Mouse (Mus musculus) neural tube, embryonic 11.5 days (tissue): ENCODE data around the gene Alyref. TPM values are rescaled to one million over a fixed set of nuclear protein-coding genes. Genes with fewer than 3 reads are reported as not detected.
"Not testable (repeated sequence)": the region's sequence is repeated elsewhere in the genome, so short reads cannot be mapped to it uniquely, and the experiment has no call there.

ENCODE experiments used
- ATAC-seq: fragments of 200-750 bp; cut with Nextera tagmentation; 2 replicates; pipeline ENCODE4 v1.8.0; 2017; ENCODE audit warnings: moderate number of reproducible peaks, mild to moderate bottlenecking, moderate TSS enrichment, moderate library complexity; ENCODE audit not compliant: insufficient read depth, low FRiP score, low TSS enrichment
- DNase-seq: peaks from one replicate; pipeline ENCODE4 v3.0.0-alpha.2; 2015; ENCODE audit warnings: low spot score
- H3K27ac ChIP-seq: fragments of 300-500 bp; sonication (generic); 2 replicates; pipeline ENCODE4 v1.5.1; 2014; ENCODE audit warnings: low read depth, mild to moderate bottlenecking, low read length
- H3K27me3 ChIP-seq: fragments of 300-500 bp; sonication (generic); 2 replicates; pipeline ENCODE4 v1.6.1; 2014; ENCODE audit warnings: mild to moderate bottlenecking, low read length, mixed read lengths; ENCODE audit not compliant: control insufficient read depth, insufficient read depth
- H3K36me3 ChIP-seq: fragments of 300-500 bp; sonication (generic); 2 replicates; pipeline ENCODE4 v1.6.1; 2014; ENCODE audit warnings: mild to moderate bottlenecking, low read length, moderate library complexity, mixed read lengths; ENCODE audit not compliant: control insufficient read depth, insufficient read depth
- H3K4me1 ChIP-seq: fragments of 300-500 bp; sonication (generic); 2 replicates; pipeline ENCODE4 v1.6.1; 2014; ENCODE audit warnings: low read length, mixed read lengths; ENCODE audit not compliant: control insufficient read depth, insufficient read depth
- H3K4me2 ChIP-seq: fragments of 300-500 bp; sonication (generic); 2 replicates; pipeline ENCODE4 v1.6.1; 2014; ENCODE audit warnings: low read depth, mild to moderate bottlenecking, moderate library complexity
- H3K4me3 ChIP-seq: fragments of 300-500 bp; sonication (generic); 2 replicates; pipeline ENCODE4 v1.5.1; 2014; ENCODE audit warnings: low read depth, low read length
- H3K9ac ChIP-seq: fragments of 300-500 bp; sonication (generic); 2 replicates; pipeline ENCODE4 v1.6.1; 2014; ENCODE audit warnings: mild to moderate bottlenecking, low read length
- H3K9me3 ChIP-seq: fragments of 300-500 bp; sonication (generic); 2 replicates; pipeline ENCODE4 v1.6.1; 2016; ENCODE audit warnings: low read length; ENCODE audit not compliant: control insufficient read depth
- WGBS: fragments of 180-500 bp; shearing (Covaris S2); extraction: QIAGEN DNeasy Blood & Tissue Kit; methylation state at CpG from one replicate; pipeline ENCODE4 v1.1.7; 2014; 5-methylcytosine and 5-hydroxymethylcytosine counted together
- polyA plus RNA-seq: library from polyadenylated mRNA; unstranded; fragments of >200 nt; fragmentation: Nextera tagmentation; extraction: Ambion mirVana; gene quantifications from 2 replicates; pipeline ENCODE4 v1.2.1, GENCODE M21; 2014

The Alyref gene
- polyA plus RNA-seq, 1 experiment from 2014 or later = 669 TPM

GRCm38 (mm10) chr11:120597240-120598235, 627 bp downstream of the Alyref start:
- Histone ChIP-seq H3K9ac (peak overlapping the region; percentile 99), H3K4me3 (peak overlapping the region; percentile 100), H3K4me1 (peaks cover 16% of the 10 kb centered on the region), H3K4me2 (peak overlapping the region; percentile 98), H3K27me3 (no peaks in the 10 kb centered on the region), H3K27ac (peak overlapping the region; percentile 82), H3K36me3 (peaks cover 37% of the 10 kb centered on the region), H3K9me3 (no peaks in the 10 kb centered on the region)
- 6% methylated on average over 75 of the region's 99 CpGs for WGBS
- DNase-seq (no peak), ATAC-seq (peak; percentile 62)

- no peak overlapping the region for H3K4me3 ChIP-seq
- H3K27me3 ChIP-seq = no peaks in the 10 kb centered on the region
- H3K9ac ChIP-seq = no peak overlapping the region
- whole genome bisulfite sequencing = 97% methylated on average over 6 of the region's 6 CpGs
- no peaks in the 10 kb centered on the region for H3K4me1 ChIP-seq
- ATAC-seq (no peak), DNase-seq (no peak)
- peaks cover 42% of the 10 kb centered on the region for H3K36me3 ChIP-seq
- peaks cover 3% of the 10 kb centered on the region; the same call in 1 of the 2 replicates for H3K9me3 ChIP-seq
- no peak overlapping the region for H3K4me2 ChIP-seq
- H3K27ac ChIP-seq = no peak overlapping the region
Observed at GRCm38 (mm10) chr11:120588531-120588930, 9.6 kb downstream of the Alyref start.

- H3K9ac ChIP-seq = no peak overlapping the region
- H3K27ac ChIP-seq = no peak overlapping the region
- no peak overlapping the region for H3K4me3 ChIP-seq
- DNase-seq (no peak), ATAC-seq (no peak)
- no peak overlapping the region for H3K4me2 ChIP-seq
- peaks cover 28% of the 10 kb centered on the region for H3K36me3 ChIP-seq
- peaks cover 7% of the 10 kb centered on the region for H3K4me1 ChIP-seq
- H3K9me3 ChIP-seq = peaks cover 3% of the 10 kb centered on the region; the same call in 1 of the 2 replicates
- WGBS = 93% methylated on average over 1 of the region's 1 CpGs
- no peaks in the 10 kb centered on the region for H3K27me3 ChIP-seq
Observed at GRCm38 (mm10) chr11:120583937-120584336, 14.2 kb downstream of the Alyref start.

- DNase-seq, H3K4me3 ChIP-seq, H3K9me3 ChIP-seq, H3K4me2 ChIP-seq, H3K9ac ChIP-seq, H3K4me1 ChIP-seq, ATAC-seq, H3K27ac ChIP-seq, H3K27me3 ChIP-seq: not testable (repeated sequence)
- 90% methylated on average over 2 of the region's 2 CpGs for whole genome bisulfite sequencing
- peaks cover 35% of the 10 kb centered on the region for H3K36me3 ChIP-seq
Observed at GRCm38 (mm10) chr11:120582982-120583293, 15.2 kb downstream of the Alyref start.

GRCm38 (mm10) chr11:120582268-120582981, 15.7 kb downstream of the Alyref start:
- peaks cover 7% of the 10 kb centered on the region for H3K4me1 ChIP-seq
- peak overlapping the region; percentile 76 for H3K27ac ChIP-seq
- peaks cover 3% of the 10 kb centered on the region; the same call in 1 of the 2 replicates for H3K9me3 ChIP-seq
- peaks cover 38% of the 10 kb centered on the region for H3K36me3 ChIP-seq
- ATAC-seq = no peak
- H3K4me2 ChIP-seq = peak overlapping the region; percentile 96
- no peaks in the 10 kb centered on the region for H3K27me3 ChIP-seq
- DNase-seq = no peak
- peak overlapping the region; percentile 71 for H3K9ac ChIP-seq
- WGBS = 77% methylated on average over 8 of the region's 8 CpGs
- H3K4me3 ChIP-seq = peak overlapping the region; percentile 98

- Histone ChIP-seq H3K9ac (peak within 1 kb of the TSS; percentile 71), H3K27me3 (no peaks in the 10 kb centered on the region), H3K9me3 (peaks cover 3% of the 10 kb centered on the region; the same call in 1 of the 2 replicates), H3K4me2 (peak within 1 kb of the TSS; percentile 96), H3K4me1 (peaks cover 7% of the 10 kb centered on the region), H3K27ac (peak within 1 kb of the TSS; percentile 76), H3K4me3 (peak within 1 kb of the TSS; percentile 98), H3K36me3 (peaks cover 35% of the 10 kb centered on the region)
- peak; percentile 69 for ATAC-seq
- WGBS = 7% methylated on average over 56 of the region's 75 CpGs
- peak; percentile 90 for DNase-seq
Observed at GRCm38 (mm10) chr11:120581490-120582267, 16.5 kb downstream of the Alyref start, which contains the start of gene Arhgdia. Gene Arhgdia (minus strand): TSS chr11:120581624.

GRCm38 (mm10) chr11:120580871-120581331, 17.3 kb downstream of the Alyref start:
- Histone ChIP-seq H3K27me3 (no peaks in the 10 kb centered on the region), H3K4me1 (peaks cover 7% of the 10 kb centered on the region), H3K4me3 (peak overlapping the region; percentile 98), H3K27ac (peak overlapping the region; percentile 76), H3K9me3 (peaks cover 3% of the 10 kb centered on the region; the same call in 1 of the 2 replicates), H3K4me2 (peak overlapping the region; percentile 96), H3K9ac (peak overlapping the region; percentile 71), H3K36me3 (peaks cover 28% of the 10 kb centered on the region)
- WGBS = 1% methylated on average over 32 of the region's 44 CpGs
- DNase-seq = peak; percentile 49
- peak; percentile 35 for ATAC-seq

GRCm38 (mm10) chr11:120580190-120580589, 18.0 kb downstream of the Alyref start:
- Histone ChIP-seq H3K9me3 (peaks cover 3% of the 10 kb centered on the region; the same call in 1 of the 2 replicates), H3K27ac (no peak overlapping the region), H3K36me3 (peaks cover 23% of the 10 kb centered on the region), H3K9ac (peak overlapping the region; percentile 71), H3K4me3 (peak overlapping the region; percentile 98), H3K4me1 (peaks cover 7% of the 10 kb centered on the region), H3K27me3 (no peaks in the 10 kb centered on the region), H3K4me2 (peak overlapping the region; percentile 96)
- DNase-seq (no peak), ATAC-seq (no peak; the same call in 1 of the 2 replicates)
- WGBS = 65% methylated on average over 7 of the region's 7 CpGs
